Mouse (Mus musculus) megakaryocyte progenitor cell, adult 5-6 weeks (primary cell): Measurements from ENCODE around the gene Rubcn. TPM values are rescaled to one million over a fixed set of nuclear protein-coding genes. Genes with fewer than 3 reads are reported as not detected.

ENCODE experiments used
- ATAC-seq: replicated peaks from 2 replicates; pipeline ENCODE4 v1.8.0; 2016; ENCODE audit warnings: mild to moderate bottlenecking, moderate TSS enrichment, inconsistent platforms; ENCODE audit not compliant: poor library complexity
- total RNA-seq, 2 experiments: library from RNA; stranded (forward) in 1 of 2; stranded (reverse) in 1 of 2; fragments of 157-497, 149-512 nt in 1 of 2; fragments of 200-1000 nt in 1 of 2; gene quantifications; 2 replicates each; pipeline versions ENCODE4 v1.2.3 to v1.2.4; 2015 to 2017

Gene Rubcn
- total RNA-seq, 2 experiments from 2014 or later: 8.2 to 11.3 TPM

DNA sequence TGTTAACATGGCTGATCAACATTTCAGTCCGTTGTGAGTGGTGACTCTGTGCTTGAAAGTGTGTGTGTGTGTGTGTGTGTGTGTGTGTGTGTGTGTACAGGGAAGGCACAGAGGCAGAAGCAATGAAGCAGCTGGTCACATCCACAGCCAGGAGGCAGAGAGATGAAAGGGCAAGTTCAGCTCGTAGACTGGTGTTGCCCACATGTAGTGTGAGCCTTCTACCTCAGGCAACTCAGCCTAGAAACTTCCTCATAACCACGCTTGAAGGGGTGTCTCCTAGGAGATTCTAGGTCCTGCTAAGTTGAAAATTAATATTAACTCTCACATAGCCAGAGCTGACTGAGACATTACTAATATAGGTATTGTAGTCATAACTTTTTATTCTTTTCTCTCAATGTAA is 4.2 kb downstream of the Rubcn start:
- no peak for ATAC-seq

DNA sequence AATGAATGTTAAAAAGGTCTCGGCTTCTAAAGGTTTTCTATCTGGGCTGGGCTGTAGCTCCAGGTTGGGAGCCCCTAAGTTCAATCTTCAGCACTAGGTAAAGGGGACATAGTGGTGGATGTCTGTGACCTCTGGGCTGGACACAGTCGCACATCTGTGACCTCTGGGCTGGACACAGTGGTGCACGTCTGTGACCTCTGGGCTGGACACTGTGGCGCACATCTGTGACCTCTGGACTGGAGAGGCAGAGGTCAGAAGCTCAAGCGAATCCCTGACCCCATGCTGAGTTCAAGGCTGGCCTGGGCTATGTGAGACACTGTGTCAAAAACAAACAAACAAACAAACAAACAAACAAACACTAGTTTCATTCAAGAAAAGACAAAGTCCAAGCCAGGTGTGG is 7.3 kb downstream of the Rubcn start:
- ATAC-seq: no peak

DNA sequence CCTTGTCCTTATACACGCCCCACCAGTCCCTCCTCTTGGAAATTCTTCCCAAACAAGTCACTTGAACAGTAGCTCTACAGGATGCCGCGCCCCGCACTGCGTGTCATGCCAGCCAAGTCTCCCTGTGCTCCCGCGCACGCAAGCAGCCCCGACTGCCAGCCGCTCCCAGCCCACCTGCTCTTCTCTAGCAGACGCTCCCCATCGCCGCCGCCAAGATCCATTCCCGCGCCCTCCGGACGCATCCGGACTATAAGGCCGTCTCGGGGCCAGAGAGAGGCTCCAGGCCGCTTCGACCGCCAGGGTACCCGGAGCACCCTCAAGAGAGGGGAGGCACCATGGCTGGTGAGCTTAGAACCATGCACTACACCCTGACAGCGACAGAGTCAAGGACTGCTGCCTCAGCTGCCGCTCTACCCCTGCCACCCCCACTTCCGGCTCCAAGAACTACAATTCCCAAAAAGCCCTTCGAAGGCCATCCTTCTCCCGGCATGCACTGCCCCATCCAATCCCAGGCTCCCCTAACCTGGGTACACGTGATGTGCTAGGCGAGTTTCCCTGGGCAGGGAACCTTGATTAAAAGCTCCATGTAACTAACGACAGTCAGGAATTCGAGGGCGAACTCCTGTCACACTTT is 9.5 kb downstream of the Rubcn start:
- ATAC-seq: peak; percentile 99

DNA sequence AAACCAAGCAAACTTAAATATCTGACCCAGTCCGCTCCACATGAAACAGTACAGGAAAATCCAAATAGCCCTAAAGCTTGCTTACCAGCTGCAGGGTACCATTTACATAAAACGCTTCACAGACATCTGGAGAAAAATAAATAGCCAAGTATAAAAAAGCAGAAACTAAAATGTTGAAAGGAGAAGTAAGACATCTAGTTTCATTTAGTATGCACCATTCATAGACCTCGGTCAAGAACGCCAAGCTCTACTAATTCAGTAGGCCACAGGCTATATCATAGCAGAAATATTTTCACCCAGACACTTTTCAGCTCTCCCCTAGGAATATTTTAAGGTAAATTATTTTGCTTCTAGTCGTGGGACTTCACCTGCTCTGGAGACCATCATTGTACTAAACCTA is 10.9 kb downstream of the Rubcn start:
- ATAC-seq: no peak

DNA sequence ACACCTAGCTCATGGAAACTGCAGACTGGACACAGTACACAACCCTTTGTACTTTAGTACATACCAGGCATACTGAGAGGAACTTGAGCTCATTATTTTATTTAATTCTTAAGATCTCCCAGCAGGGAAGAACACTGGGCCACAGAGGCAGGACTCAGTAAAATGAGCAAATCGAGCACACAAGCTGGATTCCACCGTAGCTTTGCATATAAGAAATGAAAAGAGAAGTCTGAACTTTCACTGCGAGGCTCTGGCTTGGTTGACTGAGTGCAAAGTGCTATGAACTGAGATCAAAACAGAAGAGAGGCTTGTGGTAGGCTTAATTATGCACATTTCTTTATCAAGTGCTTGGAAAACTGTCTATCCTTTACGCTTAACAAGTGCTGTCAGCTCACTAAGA is 12.2 kb downstream of the Rubcn start:
- ATAC-seq: no peak

DNA sequence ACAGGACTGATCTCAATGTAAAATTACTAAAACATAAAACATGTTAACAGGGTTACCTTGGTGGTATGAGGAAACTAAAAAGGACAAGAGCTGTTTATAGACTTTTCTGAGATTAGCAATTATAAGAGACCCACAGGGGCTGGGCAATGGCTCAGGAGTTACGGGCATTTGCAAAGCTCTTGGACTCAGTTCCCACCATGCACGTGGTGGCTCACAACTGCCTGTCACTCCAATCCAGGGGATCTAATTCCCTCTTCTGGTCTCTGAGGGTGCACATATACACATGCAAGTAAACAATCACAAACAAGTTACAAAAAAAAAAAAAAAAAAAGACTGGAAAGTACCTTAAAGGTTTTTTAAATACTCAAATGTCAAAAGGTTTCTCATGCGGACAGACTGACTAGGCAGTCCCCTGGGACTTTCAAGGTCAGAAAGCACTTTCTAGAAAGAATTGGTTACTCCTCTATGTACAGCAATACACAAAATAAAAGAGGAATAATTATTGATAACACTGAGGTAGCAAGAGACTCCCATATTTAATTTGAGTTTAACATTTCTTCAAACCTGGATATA is 15.7 kb downstream of the Rubcn start:
- ATAC-seq: no peak

DNA sequence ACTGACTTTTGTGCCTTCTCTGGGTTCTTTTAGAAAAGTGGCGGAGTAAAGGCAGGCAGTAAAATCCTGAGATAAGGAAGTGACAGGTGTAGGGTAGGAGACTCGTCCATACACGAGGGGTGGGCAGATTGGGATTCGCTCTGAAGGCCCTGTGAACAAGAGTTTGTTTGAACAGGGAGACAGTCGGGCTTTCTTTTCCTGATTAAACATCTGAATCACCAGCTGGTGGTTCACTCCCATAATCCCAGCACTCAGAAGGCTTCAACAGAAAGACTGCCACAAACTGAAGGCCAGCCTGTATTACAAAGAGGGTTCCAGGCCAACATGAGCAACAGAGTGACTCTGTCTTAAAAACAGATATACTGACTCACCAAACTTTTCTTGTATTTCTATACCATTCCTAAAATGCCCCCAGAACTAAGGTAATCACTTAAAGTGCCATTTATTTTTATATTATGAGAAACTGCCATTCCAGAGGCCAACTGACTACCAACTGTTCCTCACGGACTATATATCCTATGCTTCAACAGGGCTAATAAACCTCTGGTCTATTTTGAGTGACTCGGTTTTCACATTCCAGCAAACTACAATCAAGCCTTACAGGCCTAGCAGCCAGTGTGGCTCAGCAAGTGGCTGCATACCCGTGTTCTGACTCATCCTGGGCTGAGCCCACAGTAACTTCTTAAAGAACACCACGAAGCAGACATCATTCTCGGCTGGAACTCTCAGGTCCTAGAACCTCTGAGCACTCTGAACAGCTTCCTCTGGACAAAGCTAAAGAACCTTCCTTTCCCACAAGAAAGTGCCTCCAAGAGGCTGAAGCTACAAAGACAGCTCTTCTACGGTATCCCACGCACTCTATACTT is 18.6 kb downstream of the Rubcn start:
- no peak for ATAC-seq

DNA sequence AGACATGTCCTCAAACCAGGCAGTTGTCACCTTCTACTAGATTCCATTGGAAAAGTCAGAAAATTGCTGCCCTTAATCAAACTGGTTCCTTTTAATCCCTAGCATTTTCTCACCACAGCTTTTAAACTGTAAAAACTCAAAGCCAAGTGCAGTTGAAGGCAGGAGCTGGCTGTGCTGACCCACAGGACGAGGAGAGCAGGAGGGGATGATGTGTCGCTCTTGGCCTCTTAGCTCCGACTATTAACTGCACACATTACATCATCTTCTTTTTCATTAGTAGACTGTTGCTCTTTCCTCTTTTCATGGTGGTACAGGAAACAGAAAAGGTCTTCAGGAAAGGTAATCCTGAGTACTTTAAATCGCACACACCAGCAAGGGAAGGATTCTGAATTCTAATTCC is 19.2 kb downstream of the Rubcn start:
- ATAC-seq: no peak

DNA sequence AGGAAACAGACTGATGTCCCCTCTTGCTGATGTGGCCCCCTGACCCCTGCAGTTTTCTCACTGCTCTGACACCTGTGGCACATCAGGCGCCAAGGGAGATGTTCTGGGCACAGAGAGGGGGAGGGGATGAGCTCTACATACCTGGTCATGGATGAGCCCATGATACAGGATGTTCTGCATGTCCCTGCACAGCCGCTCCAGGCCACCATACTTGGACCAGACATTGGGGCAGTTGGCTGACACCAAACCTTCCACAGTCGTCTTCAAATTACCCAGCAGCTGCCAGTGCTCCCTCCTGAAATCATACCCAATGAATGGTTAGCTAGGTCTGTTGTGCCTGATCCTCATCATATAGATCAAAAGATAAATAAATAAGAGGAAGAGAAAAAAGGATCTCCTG is 20.8 kb downstream of the Rubcn start:
- no peak for ATAC-seq

DNA sequence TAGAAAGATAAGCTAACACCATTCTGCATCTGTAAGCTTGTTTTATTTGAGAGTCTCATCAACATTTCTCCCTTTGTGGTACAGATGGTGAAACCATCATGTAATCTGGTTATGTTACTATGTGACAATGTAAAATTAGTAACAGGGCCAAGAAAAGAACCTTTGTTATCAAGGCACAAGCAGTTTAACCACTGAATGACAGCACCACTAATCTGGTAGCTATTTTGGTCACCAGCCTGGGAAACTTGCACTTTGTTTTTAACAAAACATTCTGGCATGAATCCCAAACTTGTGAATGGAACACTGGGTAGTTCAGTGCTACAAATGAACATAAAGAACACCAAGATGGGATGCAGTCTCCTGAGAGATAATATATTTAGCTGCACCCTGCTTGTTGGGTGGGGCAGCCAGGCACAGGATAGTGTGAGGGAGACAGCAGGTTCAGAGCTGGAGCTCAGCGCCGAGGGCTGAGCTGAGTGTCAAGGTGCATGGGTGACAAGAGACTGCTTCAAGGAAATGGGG is 23.5 kb downstream of the Rubcn start:
- ATAC-seq: peak; percentile 75

DNA sequence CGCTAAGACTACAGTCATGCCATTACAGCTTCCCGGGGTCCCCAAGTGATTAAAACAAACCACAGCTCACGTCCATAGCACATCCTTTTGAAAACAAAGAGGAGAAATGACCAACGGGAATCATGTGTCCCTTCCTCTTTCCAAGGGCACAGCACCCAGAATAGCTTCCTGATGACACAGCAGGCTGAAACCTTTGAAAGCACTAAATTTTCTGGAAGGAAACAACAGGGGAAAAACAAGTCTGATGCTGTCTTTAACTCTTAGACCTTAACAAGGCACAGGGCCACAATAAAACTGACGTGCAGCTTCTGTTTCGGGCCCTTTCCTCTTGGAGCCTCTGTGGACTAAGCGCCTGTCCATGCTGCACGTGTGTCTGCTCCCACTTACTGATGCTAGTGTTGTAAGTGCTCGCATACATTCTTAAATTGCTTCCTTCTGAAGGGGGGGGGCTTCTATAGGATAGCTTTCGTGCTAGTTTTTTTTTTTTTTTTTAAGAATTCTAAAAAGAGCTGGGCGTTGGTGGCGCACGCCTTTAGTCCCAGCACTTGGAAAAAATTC is 24.0 kb downstream of the Rubcn start:
- ATAC-seq: no peak

DNA sequence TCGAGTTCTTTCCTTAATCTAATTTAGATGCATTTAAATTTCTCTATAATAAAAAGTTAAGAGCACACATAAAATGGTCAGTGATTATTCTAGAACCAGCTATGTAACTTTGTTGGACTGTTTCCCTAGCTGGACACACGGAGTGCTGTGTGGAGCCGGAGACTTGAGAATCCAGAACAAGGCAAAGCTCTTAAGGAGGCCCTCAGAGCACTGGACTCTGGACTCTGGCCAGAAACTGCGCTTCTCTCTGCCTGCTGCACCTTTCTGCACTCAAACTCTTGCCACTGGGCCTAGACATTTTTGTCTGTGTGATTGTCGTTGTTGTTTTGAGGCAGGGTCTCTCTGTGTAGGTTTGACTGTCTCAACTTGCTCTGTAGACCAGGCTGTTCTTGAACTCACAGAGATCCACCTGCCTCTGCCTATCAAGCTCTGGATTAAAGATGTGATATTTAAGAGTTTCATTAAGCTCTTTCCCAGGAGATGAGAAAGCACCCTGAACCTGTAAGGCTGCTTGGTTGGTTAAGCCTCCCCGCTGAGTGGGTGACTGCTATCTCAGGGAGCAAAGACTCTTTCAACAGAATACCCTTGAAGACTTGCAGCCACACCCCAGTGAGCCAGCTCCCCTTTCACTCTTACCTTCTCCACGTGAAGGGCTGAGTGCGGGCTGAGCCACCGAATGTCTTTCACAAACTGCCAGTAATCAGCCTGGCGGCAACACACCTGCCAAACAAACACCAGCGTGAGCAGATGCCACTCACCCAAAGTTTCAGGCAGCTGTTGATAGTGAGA is 28.3 kb downstream of the Rubcn start:
- no peak for ATAC-seq

DNA sequence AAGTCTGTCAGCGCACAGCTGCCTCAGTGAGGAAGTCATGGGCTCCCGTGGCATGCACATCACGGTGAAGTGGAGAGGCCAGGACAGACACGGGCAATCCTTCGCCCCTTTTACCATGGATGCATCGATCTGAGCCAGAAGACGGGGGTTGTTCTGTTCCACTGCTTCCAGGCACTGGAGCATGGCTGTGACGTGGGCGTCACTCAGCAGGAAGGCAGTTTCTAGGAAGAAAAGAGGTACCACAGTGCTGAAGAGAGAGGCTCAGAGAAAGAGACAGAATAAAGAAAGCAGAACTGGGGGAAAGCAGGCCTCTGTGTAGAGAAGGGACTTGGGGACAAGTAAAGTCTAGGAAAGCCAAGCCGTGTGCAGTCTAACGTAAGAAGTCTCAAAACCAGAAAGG is 30.5 kb downstream of the Rubcn start:
- no peak for ATAC-seq

DNA sequence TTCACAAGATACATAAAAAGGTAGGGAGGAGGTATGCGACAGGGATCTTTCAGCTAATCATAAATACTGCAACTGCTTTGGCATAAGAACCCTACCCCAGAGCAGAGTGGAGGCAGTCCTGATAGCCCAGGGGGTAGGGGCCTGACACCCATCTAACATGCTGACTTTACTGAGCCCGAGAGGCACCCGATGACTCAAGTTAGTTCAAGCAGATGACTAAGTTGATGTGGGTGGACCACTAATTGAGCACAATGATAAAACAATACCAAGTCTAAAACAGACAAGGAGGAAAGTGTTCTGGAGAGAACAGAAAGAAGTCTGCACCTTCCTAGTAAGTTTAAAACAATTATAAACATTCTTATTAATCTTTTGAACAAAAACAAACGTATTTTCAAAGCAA is 46.1 kb downstream of the Rubcn start:
- no peak for ATAC-seq

DNA sequence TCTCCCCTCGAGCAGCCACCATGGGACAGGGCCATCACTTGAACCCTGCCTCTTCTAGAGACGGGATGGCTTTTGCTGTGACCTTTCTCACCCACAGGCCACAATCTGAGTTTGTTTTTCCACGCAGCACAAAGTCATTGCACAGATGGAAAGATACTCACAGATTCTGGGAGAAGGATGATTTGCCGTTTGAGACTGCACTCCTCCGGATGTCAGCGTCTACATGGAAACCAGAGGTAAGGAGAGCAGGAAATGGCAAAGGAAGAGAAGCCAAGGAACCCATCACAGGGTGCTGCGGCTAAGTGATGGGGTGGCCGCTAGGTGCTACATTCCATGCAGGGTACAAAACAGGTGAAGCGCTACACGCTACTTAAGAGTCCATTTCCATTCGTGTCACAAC is 48.5 kb downstream of the Rubcn start:
- ATAC-seq: no peak

DNA sequence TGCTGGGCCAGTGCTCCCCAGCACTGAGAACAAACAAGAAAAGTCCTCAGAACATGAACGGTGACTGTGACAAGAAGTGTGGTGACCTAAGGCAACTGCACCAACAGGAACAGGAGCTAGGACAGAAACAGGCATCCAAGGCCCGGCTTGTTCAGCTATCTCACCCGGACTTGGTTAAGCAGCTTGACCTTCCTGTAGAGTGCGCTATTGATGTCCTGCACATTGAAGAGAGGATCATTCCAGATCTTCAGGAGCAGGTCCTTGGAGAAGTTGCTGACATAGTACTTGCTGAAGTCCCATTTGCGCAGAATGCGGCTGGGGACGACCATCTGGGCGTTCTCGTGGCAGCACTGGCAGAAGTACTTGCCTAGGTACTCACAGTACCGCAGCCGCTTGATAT is 51.0 kb downstream of the Rubcn start:
- no peak for ATAC-seq

DNA sequence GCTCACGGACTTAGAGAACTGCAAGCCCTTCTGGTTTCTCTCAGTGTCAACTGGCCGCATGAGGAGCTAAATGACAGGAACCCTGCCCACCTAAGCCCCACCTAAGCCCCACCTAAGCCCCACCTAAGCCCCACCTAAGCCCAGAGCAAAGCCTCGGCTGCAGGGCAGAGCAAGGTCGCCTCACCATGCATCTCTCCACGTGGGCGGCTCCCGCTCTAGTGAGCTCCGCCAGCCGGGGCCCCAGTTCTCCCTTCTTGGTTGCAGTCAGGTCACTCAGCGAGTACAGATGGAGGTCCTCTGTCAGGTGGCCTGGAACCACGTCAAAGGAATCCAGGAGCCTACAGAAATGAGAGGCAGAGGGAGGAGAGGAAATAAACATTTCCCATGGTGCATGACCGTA is 52.2 kb downstream of the Rubcn start:
- no peak for ATAC-seq

DNA sequence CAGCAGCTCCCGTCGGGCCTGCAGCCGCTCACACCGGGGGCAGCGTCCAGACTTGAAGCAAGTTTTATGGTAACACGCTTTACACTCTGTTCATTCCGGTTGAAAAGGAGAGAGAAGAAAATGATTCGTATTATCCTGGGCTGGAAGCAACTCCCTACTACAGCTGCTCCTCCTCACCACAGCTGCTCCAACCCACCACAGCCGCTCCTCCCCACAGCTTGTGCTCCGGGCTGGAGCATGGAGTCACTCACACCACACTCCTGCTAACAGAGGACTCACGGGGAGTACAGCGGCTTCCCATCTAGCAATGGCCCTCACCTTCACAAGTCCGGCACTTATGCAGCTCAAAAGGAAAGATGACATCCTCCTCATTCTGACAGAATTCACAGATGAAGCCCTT is 53.5 kb downstream of the Rubcn start:
- ATAC-seq: no peak

DNA sequence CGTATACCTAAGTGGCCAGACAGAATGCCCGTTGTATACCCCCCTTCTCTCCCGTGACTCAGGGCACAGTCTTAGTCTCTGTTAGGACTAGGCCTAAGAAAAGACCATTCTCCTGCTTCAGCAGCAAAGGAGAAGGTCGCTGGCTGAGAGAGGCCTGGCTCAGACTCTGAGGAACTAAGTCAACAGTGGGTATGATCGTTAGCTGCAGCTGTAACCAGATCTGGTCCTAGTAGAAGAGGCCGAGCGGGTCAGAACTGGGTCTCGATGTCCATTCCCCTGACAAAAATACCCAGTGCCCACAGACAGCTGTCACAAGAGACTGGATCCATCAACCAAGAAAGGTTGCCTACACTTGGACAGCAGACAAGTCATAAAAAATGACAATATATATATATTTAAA is 54.1 kb downstream of the Rubcn start:
- ATAC-seq: no peak

DNA sequence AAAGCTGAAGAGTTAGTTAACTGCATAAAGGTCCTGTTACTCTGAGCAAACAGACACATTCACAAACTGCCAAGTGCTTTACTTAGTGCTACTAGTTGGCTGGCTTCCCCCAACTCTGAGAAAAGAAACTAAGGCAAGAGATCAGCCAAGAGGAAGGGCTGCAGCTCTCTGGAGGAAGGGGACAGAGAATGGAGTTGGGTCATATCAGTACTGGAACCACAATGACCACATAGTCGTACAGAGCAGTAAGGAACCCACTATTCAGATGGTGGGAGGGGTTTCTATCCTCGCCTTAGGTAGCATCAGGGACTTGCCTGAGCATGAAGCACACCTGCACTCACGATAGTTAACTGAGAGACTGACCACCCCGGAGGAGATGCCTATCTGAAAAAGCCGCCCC is 54.7 kb downstream of the Rubcn start:
- 0 out of 2 replicates have a peak, but pooled peaks have one; percentile 42 for ATAC-seq

DNA sequence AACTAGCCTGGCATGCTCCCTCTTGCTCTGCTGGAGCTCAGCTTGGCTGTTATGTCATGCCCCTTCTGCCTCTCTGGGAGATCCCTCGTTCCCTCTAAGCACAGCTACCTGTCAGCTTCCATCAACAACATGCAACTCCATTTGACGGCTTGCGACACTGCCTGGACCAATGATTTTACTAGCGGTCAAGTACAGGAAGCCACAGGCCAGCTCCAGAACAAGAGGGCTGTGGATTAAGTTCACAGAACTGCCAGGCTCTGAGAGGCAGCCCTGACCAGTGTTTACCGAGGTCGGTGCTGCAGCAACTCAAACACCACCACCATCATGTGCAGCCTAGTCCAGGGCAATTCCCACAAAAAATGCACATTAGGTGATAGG is 55.1 kb downstream of the Rubcn start:
- ATAC-seq: no peak
